Mouse (Mus musculus) liver, embryonic 14.5 days (tissue): ENCODE data around the gene Gm21972. TPM values are rescaled to one million over a fixed set of nuclear protein-coding genes. Genes with fewer than 3 reads are reported as not detected.

ENCODE experiments used
- ATAC-seq: fragments of 200-750 bp; cut with Nextera tagmentation; 2 replicates; pipeline ENCODE4 v1.8.0; 2017; ENCODE audit warnings: moderate number of reproducible peaks, mild to moderate bottlenecking, moderate library complexity; ENCODE audit not compliant: insufficient read depth
- DNase-seq, 3 experiments: peaks; one replicate each; pipeline ENCODE4 v3.0.0-alpha.2; 2012 to 2013; ENCODE audit warnings: low read depth in 3 of 3, low spot score in 3 of 3
- H3K27ac ChIP-seq: fragments of 300-500 bp; sonication (generic); 2 replicates; pipeline ENCODE4 v1.5.1; 2014; ENCODE audit warnings: moderate library complexity, mild to moderate bottlenecking, control low read depth, inconsistent platforms
- H3K27me3 ChIP-seq: fragments of 300-500 bp; sonication (generic); 2 replicates; pipeline ENCODE4 v1.6.1; 2014; ENCODE audit warnings: mild to moderate bottlenecking, low read length, moderate library complexity; ENCODE audit not compliant: control insufficient read depth, insufficient read depth
- H3K36me3 ChIP-seq: fragments of 300-500 bp; sonication (generic); replicated peaks from 2 replicates; pipeline ENCODE4 v1.6.1; 2014; ENCODE audit warnings: low read depth; ENCODE audit not compliant: control insufficient read depth, insufficient read depth
- H3K4me1 ChIP-seq, 2 experiments: fragments of 200-500 bp in 1 of 2; fragments of 300-500 bp in 1 of 2; sonication (generic) in 1 of 2; replicated peaks; 2 replicates each; pipeline ENCODE4 v1.6.1; 2012 to 2014; ENCODE audit warnings: antibody characterized with exemption in 1 of 2, inconsistent platforms in 1 of 2, low read length in 1 of 2; ENCODE audit not compliant: control insufficient read depth in 2 of 2, insufficient read depth in 2 of 2
- H3K4me2 ChIP-seq: fragments of 300-500 bp; sonication (generic); 2 replicates; pipeline ENCODE4 v1.6.1; 2014; ENCODE audit warnings: low read depth, mild to moderate bottlenecking, control low read depth, moderate library complexity
- H3K4me3 ChIP-seq, 2 experiments: fragments of 200-500 bp in 1 of 2; fragments of 300-500 bp in 1 of 2; sonication (generic) in 1 of 2; 2 replicates each; pipeline ENCODE4 v1.5.1; 2012 to 2014; ENCODE audit warnings: low read depth in 2 of 2, low read length in 2 of 2, mild to moderate bottlenecking in 2 of 2, control low read depth in 1 of 2, inconsistent platforms in 1 of 2, moderate library complexity in 1 of 2; ENCODE audit not compliant: insufficient read depth in 1 of 2
- H3K9ac ChIP-seq: fragments of 300-500 bp; sonication (generic); replicated peaks from 2 replicates; pipeline ENCODE4 v1.6.1; 2014; ENCODE audit warnings: mild to moderate bottlenecking, control low read depth, moderate library complexity
- H3K9me3 ChIP-seq: fragments of 300-500 bp; sonication (generic); 2 replicates; pipeline ENCODE4 v1.6.1; 2016; ENCODE audit warnings: low read length, mixed read lengths; ENCODE audit not compliant: control insufficient read depth
- CTCF ChIP-seq: IDR thresholded peaks from 2 replicates; pipeline ENCODE4 v1.5.1; 2016; ENCODE audit warnings: antibody characterized with exemption, low read depth, control low read depth
- EP300 ChIP-seq: IDR thresholded peaks from 2 replicates; pipeline ENCODE4 v1.6.1; 2016; ENCODE audit warnings: antibody characterized with exemption, low read depth
- WGBS: fragments of 180-500 bp; shearing (Covaris S2); extraction: QIAGEN DNeasy Blood & Tissue Kit; methylation state at CpG from one replicate; pipeline ENCODE4 v1.1.7; 2014; ENCODE audit not compliant: insufficient replicate concordance; 5-methylcytosine and 5-hydroxymethylcytosine counted together
- polyA plus RNA-seq, 2 experiments: library from polyadenylated mRNA; depleted of rRNA in 1 of 2; stranded (reverse) in 1 of 2; unstranded in 1 of 2; fragments of >200 nt; fragmentation: Nextera tagmentation in 1 of 2; extraction: Ambion mirVana in 1 of 2; gene quantifications; 2 replicates each; pipeline versions ENCODE4 v1.2.1 to v1.2.3; 2012 to 2014

Gene Gm21972
- 0.43 and 1.2 TPM in 2 replicates for polyA plus RNA-seq (2012; rRNA removed)
- 0.15 TPM in 1 of 2 replicates, not detected in the other for polyA plus RNA-seq (2014; fragmentation: Nextera tagmentation; extraction: Ambion mirVana)

DNA sequence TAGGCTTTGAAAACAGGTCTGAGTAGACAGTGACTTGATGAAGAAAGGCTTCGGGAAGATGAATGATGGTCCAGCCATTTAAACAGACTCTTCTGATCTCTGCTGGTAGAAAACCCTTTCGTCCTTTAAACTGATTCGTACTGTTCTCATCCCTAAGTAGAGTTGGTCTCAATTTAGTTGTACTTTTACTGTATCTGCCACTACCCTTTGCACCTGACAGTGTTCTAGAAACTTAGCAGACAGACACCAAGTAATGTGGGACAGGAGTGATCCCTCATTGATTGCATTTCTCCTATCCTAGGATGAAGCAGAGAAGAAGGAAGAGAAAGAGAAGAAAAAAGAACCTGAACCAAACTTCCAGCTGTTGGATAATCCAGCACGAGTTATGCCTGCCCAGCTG is at the start of gene Gm21972:
Gene Gm21972, plus strand, starts transcription at position 301 of the 400 bp plus-strand sequence.
- DNase-seq (no peak), ATAC-seq (no peak)
- Histone ChIP-seq H3K27ac (no peak within 1 kb of the TSS), H3K4me3 (no peak within 1 kb of the TSS), H3K36me3 (peaks cover 56% of the 10 kb centered on the region), H3K4me1 (no peaks in the 10 kb centered on the region), H3K4me2 (no peak within 1 kb of the TSS), H3K27me3 (no peaks in the 10 kb centered on the region), H3K9ac (no peak within 1 kb of the TSS), H3K9me3 (no peaks in the 10 kb centered on the region)
- TF ChIP-seq CTCF, result no peak
- TF ChIP-seq EP300, result no peak
- 83% methylated on average over 4 of the region's 4 CpGs for WGBS

GRCm38 (mm10) chr1:86094413-86094812 is 39.0 kb upstream of the Gm21972 start:
- Histone ChIP-seq H3K36me3 (peaks cover 56% of the 10 kb centered on the region), H3K27ac (no peak overlapping the region), H3K4me2 (no peak overlapping the region), H3K9me3 (no peaks in the 10 kb centered on the region), H3K27me3 (no peaks in the 10 kb centered on the region), H3K9ac (no peak overlapping the region), H3K4me1 (no peaks in the 10 kb centered on the region), H3K4me3 (no peak overlapping the region)
- no peak for DNase-seq
- TF ChIP-seq EP300 (no peak), CTCF (no peak)
- no peak for ATAC-seq
- 78% methylated on average over 7 of the region's 7 CpGs for WGBS

- peaks cover 6% of the 10 kb centered on the region for H3K36me3 ChIP-seq
- no peaks in the 10 kb centered on the region for H3K9me3 ChIP-seq
- no peak overlapping the region for H3K27ac ChIP-seq
- H3K9ac ChIP-seq, result no peak overlapping the region
- H3K4me3 ChIP-seq, result no peak overlapping the region
- no peaks in the 10 kb centered on the region for H3K27me3 ChIP-seq
- TF ChIP-seq CTCF (no peak), EP300 (no peak)
- H3K4me2 ChIP-seq, result no peak overlapping the region
- 86% methylated on average over 1 of the region's 1 CpGs for WGBS
- no peaks in the 10 kb centered on the region for H3K4me1 ChIP-seq
- DNase-seq, result no peak
- no peak for ATAC-seq
Measured at GRCm38 (mm10) chr1:86105054-86105453, 28.4 kb upstream of the Gm21972 start.

DNA sequence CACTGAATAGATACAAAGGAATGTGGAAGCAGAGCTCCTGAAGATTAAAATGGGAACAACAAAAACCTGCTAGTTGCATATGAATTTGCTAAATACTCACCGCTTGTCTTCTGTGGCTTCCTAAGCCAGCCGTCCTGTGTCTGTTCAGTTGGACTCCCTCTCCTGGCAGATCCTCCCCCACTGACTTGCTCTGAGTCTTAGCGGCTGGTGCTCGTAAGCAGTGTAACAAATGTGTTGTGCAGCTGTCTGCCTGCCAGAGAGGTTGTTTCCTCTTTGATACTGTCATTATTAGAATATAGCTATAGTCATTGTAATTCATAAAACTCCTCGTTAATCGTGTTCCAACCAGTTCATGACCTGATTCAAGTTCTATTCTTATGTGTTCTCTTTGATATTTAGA is 21.7 kb upstream of the Gm21972 start, which contains the start of gene Htr2b:
Gene Htr2b, minus strand, starts transcription at position 192 of the 400 bp plus-strand sequence.
- 78% methylated on average over 6 of the region's 6 CpGs for WGBS
- H3K36me3 ChIP-seq, result peaks cover 13% of the 10 kb centered on the region
- H3K4me3 ChIP-seq, result no peak within 1 kb of the TSS
- no peaks in the 10 kb centered on the region for H3K9me3 ChIP-seq
- ATAC-seq (no peak), DNase-seq (no peak)
- TF ChIP-seq EP300, result no peak
- no peak for TF ChIP-seq CTCF
- no peak within 1 kb of the TSS for H3K27ac ChIP-seq
- H3K4me1 ChIP-seq, result no peaks in the 10 kb centered on the region
- no peak within 1 kb of the TSS for H3K4me2 ChIP-seq
- no peak within 1 kb of the TSS for H3K9ac ChIP-seq
- H3K27me3 ChIP-seq, result no peaks in the 10 kb centered on the region

DNA sequence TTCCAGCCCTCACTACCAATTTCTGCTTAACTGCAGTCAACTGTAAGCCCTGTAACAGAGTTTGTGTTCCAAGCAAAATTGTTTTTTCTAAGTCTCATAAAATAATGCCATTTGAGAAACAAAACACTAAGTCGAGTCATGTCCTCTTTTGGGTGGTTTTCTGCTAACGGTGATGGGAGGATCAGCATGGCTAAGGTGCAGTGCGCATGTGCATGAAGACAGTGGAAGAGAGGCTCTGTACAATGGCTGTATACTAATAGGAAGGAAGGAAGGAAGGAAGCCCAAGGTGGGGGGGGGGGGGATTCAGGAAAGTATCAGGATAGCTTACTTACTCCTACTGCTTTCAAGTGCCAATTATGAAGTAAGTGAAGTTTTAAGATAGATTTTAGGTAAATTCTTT is 19.3 kb upstream of the Gm21972 start:
- Histone ChIP-seq H3K27ac (no peak overlapping the region), H3K36me3 (peaks cover 23% of the 10 kb centered on the region), H3K4me2 (no peak overlapping the region), H3K9ac (no peak overlapping the region), H3K9me3 (no peaks in the 10 kb centered on the region), H3K4me3 (no peak overlapping the region), H3K27me3 (no peaks in the 10 kb centered on the region), H3K4me1 (no peaks in the 10 kb centered on the region)
- DNase-seq (no peak), ATAC-seq (no peak)
- 65% methylated on average over 3 of the region's 3 CpGs for WGBS
- TF ChIP-seq EP300, result no peak
- TF ChIP-seq CTCF, result no peak
